Mouse (Mus musculus): Measurements from ENCODE around the gene Gm17332. TPM values are rescaled to one million over a fixed set of nuclear protein-coding genes. Genes with fewer than 3 reads are reported as not detected.

Gm17332 gene
- not detected in 2 replicates for polyA plus RNA-seq (2015; fragmentation: Nextera tagmentation; extraction: Ambion mirVana)

- Histone ChIP-seq H3K4me2 (replicated peaks; ENCODE audit: low read depth, low read length) (no peak within 1 kb of the TSS), H3K27ac (ENCODE audit: low read length) (no peak within 1 kb of the TSS), H3K4me3 (ENCODE audit: low read depth, low read length) (no peak within 1 kb of the TSS), H3K9me3 (ENCODE audit: low read length) (no peaks in the 10 kb centered on the region; the same call in 1 of the 2 replicates), H3K27me3 (replicated peaks; ENCODE audit: insufficient read depth, low read length) (no peaks in the 10 kb centered on the region), H3K4me1 (ENCODE audit: insufficient read depth, low read depth, low read length) (no peaks in the 10 kb centered on the region), H3K36me3 (ENCODE audit: insufficient read depth, low read length) (no peaks in the 10 kb centered on the region), H3K9ac (replicated peaks; ENCODE audit: low read depth) (no peak within 1 kb of the TSS)
- DNase-seq (ENCODE audit: low spot score) (no peak), ATAC-seq (no peak)
- TF ChIP-seq EP300 (IDR thresholded peaks at IDR 0.05), result no peak
- TF ChIP-seq CTCF (IDR thresholded peaks at IDR 0.05), result no peak
These were observed at the start of gene Gm17332 for GRCm38 (mm10) chr11:31182362-31182761. Gm17332 (minus strand) TSS chr11:31182462.

- no peak overlapping the region for H3K27ac ChIP-seq (ENCODE audit: low read length)
- H3K4me1 ChIP-seq (ENCODE audit: insufficient read depth, low read depth, low read length), result no peaks in the 10 kb centered on the region
- no peaks in the 10 kb centered on the region for H3K9me3 ChIP-seq (ENCODE audit: low read length)
- no peak overlapping the region for H3K4me2 ChIP-seq (replicated peaks; ENCODE audit: low read depth, low read length)
- no peaks in the 10 kb centered on the region for H3K36me3 ChIP-seq (ENCODE audit: insufficient read depth, low read length)
- TF ChIP-seq EP300 (IDR thresholded peaks at IDR 0.05) (no peak), CTCF (IDR thresholded peaks at IDR 0.05) (no peak)
- H3K9ac ChIP-seq (replicated peaks; ENCODE audit: low read depth), result no peak overlapping the region
- no peaks in the 10 kb centered on the region for H3K27me3 ChIP-seq (replicated peaks; ENCODE audit: insufficient read depth, low read length)
- 48% methylated on average over 4 of the region's 4 CpGs for WGBS
- no peak overlapping the region for H3K4me3 ChIP-seq (ENCODE audit: low read depth, low read length)
- no peak for DNase-seq (ENCODE audit: low spot score)
- no peak for ATAC-seq
These were observed 47.7 kb upstream of the Gm17332 start for GRCm38 (mm10) chr11:31229966-31230365.

- Histone ChIP-seq H3K4me2 (replicated peaks; ENCODE audit: low read depth, low read length) (no peak overlapping the region), H3K27ac (ENCODE audit: low read length) (no peak overlapping the region), H3K36me3 (ENCODE audit: insufficient read depth, low read length) (no peaks in the 10 kb centered on the region), H3K27me3 (replicated peaks; ENCODE audit: insufficient read depth, low read length) (no peaks in the 10 kb centered on the region), H3K4me3 (ENCODE audit: low read depth, low read length) (no peak overlapping the region), H3K9ac (replicated peaks; ENCODE audit: low read depth) (no peak overlapping the region), H3K9me3 (ENCODE audit: low read length) (no peaks in the 10 kb centered on the region), H3K4me1 (ENCODE audit: insufficient read depth, low read depth, low read length) (no peaks in the 10 kb centered on the region)
- DNase-seq (ENCODE audit: low spot score) (peak; percentile 66), ATAC-seq (peak; percentile 52)
- peak; percentile 29; the same call in 1 of the 2 replicates for TF ChIP-seq EP300 (IDR thresholded peaks at IDR 0.05)
- TF ChIP-seq CTCF (IDR thresholded peaks at IDR 0.05), result no peak
- WGBS, result 86% methylated on average over 1 of the region's 1 CpGs
These were observed 43.1 kb upstream of the Gm17332 start for GRCm38 (mm10) chr11:31225359-31225758.

- TF ChIP-seq EP300 (IDR thresholded peaks at IDR 0.05) (no peak), CTCF (IDR thresholded peaks at IDR 0.05) (no peak)
- Histone ChIP-seq H3K36me3 (ENCODE audit: insufficient read depth, low read length) (no peaks in the 10 kb centered on the region), H3K4me1 (ENCODE audit: insufficient read depth, low read depth, low read length) (no peaks in the 10 kb centered on the region), H3K27ac (ENCODE audit: low read length) (no peak overlapping the region), H3K4me2 (replicated peaks; ENCODE audit: low read depth, low read length) (no peak overlapping the region), H3K9me3 (ENCODE audit: low read length) (no peaks in the 10 kb centered on the region), H3K4me3 (ENCODE audit: low read depth, low read length) (no peak overlapping the region), H3K27me3 (replicated peaks; ENCODE audit: insufficient read depth, low read length) (no peaks in the 10 kb centered on the region), H3K9ac (replicated peaks; ENCODE audit: low read depth) (no peak overlapping the region)
- no peak for DNase-seq (ENCODE audit: low spot score)
- no peak for ATAC-seq
These were observed 35.7 kb upstream of the Gm17332 start for GRCm38 (mm10) chr11:31218009-31218408.

- 74% methylated on average over 3 of the region's 3 CpGs for WGBS
- H3K9me3 ChIP-seq (ENCODE audit: low read length), result no peaks in the 10 kb centered on the region
- no peak for TF ChIP-seq CTCF (IDR thresholded peaks at IDR 0.05)
- no peak for TF ChIP-seq EP300 (IDR thresholded peaks at IDR 0.05)
- no peak for DNase-seq (ENCODE audit: low spot score)
- H3K27me3 ChIP-seq (replicated peaks; ENCODE audit: insufficient read depth, low read length), result no peaks in the 10 kb centered on the region
- H3K36me3 ChIP-seq (ENCODE audit: insufficient read depth, low read length), result no peaks in the 10 kb centered on the region
- H3K9ac ChIP-seq (replicated peaks; ENCODE audit: low read depth), result no peak overlapping the region
- no peak overlapping the region for H3K4me2 ChIP-seq (replicated peaks; ENCODE audit: low read depth, low read length)
- no peak for ATAC-seq
- no peak overlapping the region for H3K27ac ChIP-seq (ENCODE audit: low read length)
- no peak overlapping the region for H3K4me3 ChIP-seq (ENCODE audit: low read depth, low read length)
- H3K4me1 ChIP-seq (ENCODE audit: insufficient read depth, low read depth, low read length), result no peaks in the 10 kb centered on the region
These were observed 13.5 kb upstream of the Gm17332 start for GRCm38 (mm10) chr11:31195621-31196363.

- H3K4me3 ChIP-seq (ENCODE audit: low read depth, low read length), result no peak overlapping the region
- ATAC-seq (no peak), DNase-seq (ENCODE audit: low spot score) (no peak)
- TF ChIP-seq CTCF (IDR thresholded peaks at IDR 0.05) (no peak), EP300 (IDR thresholded peaks at IDR 0.05) (no peak)
- H3K27ac ChIP-seq (ENCODE audit: low read length), result no peak overlapping the region
- no peaks in the 10 kb centered on the region for H3K4me1 ChIP-seq (ENCODE audit: insufficient read depth, low read depth, low read length)
- H3K4me2 ChIP-seq (replicated peaks; ENCODE audit: low read depth, low read length), result no peak overlapping the region
- H3K9me3 ChIP-seq (ENCODE audit: low read length), result no peaks in the 10 kb centered on the region
- H3K36me3 ChIP-seq (ENCODE audit: insufficient read depth, low read length), result no peaks in the 10 kb centered on the region
- H3K9ac ChIP-seq (replicated peaks; ENCODE audit: low read depth), result no peak overlapping the region
- H3K27me3 ChIP-seq (replicated peaks; ENCODE audit: insufficient read depth, low read length), result no peaks in the 10 kb centered on the region
- 86% methylated on average over 2 of the region's 2 CpGs for WGBS
These were observed 12.5 kb upstream of the Gm17332 start for GRCm38 (mm10) chr11:31194761-31195160.
